Mouse (Mus musculus) liver, adult 2 months (tissue): ENCODE measurements around the gene Mta3. TPM values are rescaled to one million over a fixed set of nuclear protein-coding genes. Genes with fewer than 3 reads are reported as not detected.
A peak's percentile ranks its signal among the peaks of the same experiment; 100 is the strongest.
"Not testable (repeated sequence)": the region's sequence is repeated elsewhere in the genome, so short reads cannot be mapped to it uniquely, and the experiment has no call there.

Experiments used
- DNase-seq: peaks from one replicate; pipeline ENCODE4 v3.0.0-alpha.2; 2011; ENCODE audit warnings: low read depth, low spot score; ENCODE audit errors: extremely low read depth
- H3K27ac ChIP-seq: fragments of 200-500 bp; replicated peaks from 2 replicates; pipeline ENCODE4 v1.5.1; 2012; ENCODE audit warnings: low read depth, mild to moderate bottlenecking, control low read depth, inconsistent platforms, low read length; ENCODE audit not compliant: insufficient read depth
- H3K27me3 ChIP-seq: fragments of 200-500 bp; 2 replicates; pipeline ENCODE4 v1.6.1; 2012; ENCODE audit warnings: mild to moderate bottlenecking, moderate library complexity, low read length, inconsistent platforms; ENCODE audit not compliant: control insufficient read depth, insufficient read depth
- H3K36me3 ChIP-seq: fragments of 200-500 bp; 2 replicates; pipeline ENCODE4 v1.6.1; 2012; ENCODE audit warnings: low read length, inconsistent platforms; ENCODE audit not compliant: control insufficient read depth, insufficient read depth
- H3K4me1 ChIP-seq: fragments of 200-500 bp; 2 replicates; pipeline ENCODE4 v1.6.1; 2011; ENCODE audit warnings: low read length; ENCODE audit not compliant: control insufficient read depth, insufficient read depth
- H3K4me3 ChIP-seq: fragments of 200-500 bp; 2 replicates; pipeline ENCODE4 v1.5.1; 2011; ENCODE audit warnings: low read depth, mild to moderate bottlenecking, control low read depth, low read length, moderate library complexity; ENCODE audit not compliant: insufficient read depth
- H3K79me2 ChIP-seq: fragments of 200-500 bp; 2 replicates; pipeline ENCODE4 v1.6.1; 2012; ENCODE audit warnings: inconsistent platforms, mild to moderate bottlenecking, low read length, moderate library complexity; ENCODE audit not compliant: control insufficient read depth, insufficient read depth
- H3K9ac ChIP-seq: fragments of 200-500 bp; 2 replicates; pipeline ENCODE4 v1.6.1; 2012; ENCODE audit warnings: low read depth, mild to moderate bottlenecking, control low read depth, inconsistent platforms, low read length
- CTCF ChIP-seq: fragments of 200-500 bp; IDR thresholded peaks from 2 replicates; pipeline ENCODE4 v1.5.1; 2011; ENCODE audit warnings: low read depth, low read length, control low read depth
- POLR2A ChIP-seq: fragments of 200-500 bp; IDR thresholded peaks from 2 replicates; pipeline ENCODE4 v1.6.1; 2011; ENCODE audit warnings: low read length, control low read depth; ENCODE audit not compliant: insufficient read depth; ENCODE audit errors: extremely low read depth
- WGBS: fragments of 180-500 bp; shearing (Covaris S2); methylation state at CpG from one replicate; pipeline ENCODE4 v1.1.7; 2018; 5-methylcytosine and 5-hydroxymethylcytosine counted together
- polyA plus RNA-seq: library from polyadenylated mRNA; depleted of rRNA; stranded (reverse); fragments of >200 nt; gene quantifications from 2 replicates; pipeline ENCODE4 v1.2.3, GENCODE M21; 2012
- total RNA-seq: library from RNA; depleted of rRNA; stranded (reverse); fragments of >200 nt; gene quantifications from 2 replicates; pipeline ENCODE4 v1.2.3, GENCODE M21; 2014

Mta3 gene
- total and polyA plus RNA-seq, 2 experiments = 11.3 to 16.0 TPM

DNA sequence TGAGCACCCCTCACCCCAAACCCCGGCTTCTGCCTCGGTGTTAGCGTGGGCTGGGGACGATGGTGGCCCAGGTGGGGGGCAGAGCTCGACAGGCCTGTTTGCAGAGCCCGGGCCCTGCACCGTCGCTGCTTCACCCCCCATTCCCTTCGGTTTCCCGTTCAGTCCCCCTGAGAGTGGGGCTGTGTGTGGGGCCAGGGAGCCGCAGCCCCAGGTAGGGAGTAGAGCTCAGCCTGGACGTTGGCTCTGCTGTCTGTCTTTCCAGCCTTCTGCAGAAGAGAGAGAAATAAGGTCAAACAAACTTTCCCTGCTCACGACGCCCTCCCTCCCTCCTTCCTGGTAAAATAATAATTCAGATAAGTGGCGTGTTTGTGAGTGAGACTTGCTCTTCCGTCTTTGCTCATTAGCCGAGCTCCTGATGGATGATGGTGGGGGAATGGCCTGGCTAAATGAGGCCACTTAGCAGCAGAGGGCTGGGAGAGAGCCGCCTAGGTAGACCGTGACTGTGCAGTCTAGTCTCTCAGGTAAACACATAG is 697 bp downstream of the Mta3 start:
- WGBS = under 1% methylated on average over 19 of the region's 19 CpGs
- Histone ChIP-seq H3K4me3 (peak overlapping the region; percentile 94), H3K79me2 (peaks cover 7% of the 10 kb centered on the region; the same call in 1 of the 2 replicates), H3K27me3 (no peaks in the 10 kb centered on the region), H3K9ac (peak overlapping the region; percentile 95), H3K4me1 (no peaks in the 10 kb centered on the region; the same call in 1 of the 2 replicates), H3K36me3 (no peaks in the 10 kb centered on the region), H3K27ac (peak overlapping the region; percentile 77)
- DNase-seq = peak; percentile 37
- TF ChIP-seq POLR2A (no peak), CTCF (no peak)

DNA sequence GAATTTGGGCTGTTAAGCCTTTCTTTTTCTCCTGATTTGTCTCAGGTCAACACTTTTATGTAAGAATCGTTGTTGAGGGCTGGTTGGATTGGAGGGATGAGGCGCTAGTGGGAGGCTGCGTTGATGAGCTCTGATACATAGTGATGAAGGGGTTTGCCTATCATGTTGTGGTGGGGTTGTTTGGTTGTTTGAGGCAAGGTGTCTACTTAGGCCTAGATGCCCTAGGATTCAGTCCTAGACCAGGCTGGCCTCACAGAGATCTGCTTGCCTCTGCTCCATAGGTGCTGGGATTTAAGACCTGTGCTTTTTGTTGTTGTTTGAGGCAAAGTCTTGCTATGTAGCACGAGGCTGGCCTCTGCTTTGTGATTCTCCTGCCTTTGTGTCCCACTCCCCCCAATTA is 1.4 kb downstream of the Mta3 start:
- Histone ChIP-seq H3K9ac (no peak overlapping the region; the same call in 1 of the 2 replicates), H3K4me1 (no peaks in the 10 kb centered on the region; the same call in 1 of the 2 replicates), H3K79me2 (peaks cover 7% of the 10 kb centered on the region; the same call in 1 of the 2 replicates), H3K4me3 (no peak overlapping the region), H3K36me3 (no peaks in the 10 kb centered on the region), H3K27me3 (no peaks in the 10 kb centered on the region), H3K27ac (peak overlapping the region; percentile 44; the same call in 1 of the 2 replicates)
- no peak for TF ChIP-seq CTCF
- no peak for TF ChIP-seq POLR2A
- 74% methylated on average over 4 of the region's 4 CpGs for WGBS
- DNase-seq = no peak

DNA sequence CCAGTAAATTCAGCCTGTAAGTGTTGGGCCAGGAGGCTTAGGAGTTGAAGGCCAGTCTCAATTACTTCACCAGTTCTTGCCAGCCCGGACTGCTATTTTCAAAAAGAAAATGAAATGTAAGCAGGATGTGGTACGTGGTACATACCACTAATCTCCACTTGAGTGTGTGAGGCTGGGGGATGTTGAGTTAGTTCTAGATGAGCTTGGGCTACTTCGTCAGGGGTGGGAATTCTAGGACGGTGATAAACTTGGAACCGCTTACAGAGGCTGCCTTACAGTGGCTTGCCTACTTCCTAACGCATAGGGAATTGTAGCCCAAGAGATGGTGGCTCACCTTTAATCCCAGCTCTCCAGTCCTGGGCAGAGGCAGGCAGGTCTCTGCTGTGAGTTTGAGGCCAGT is 1.9 kb downstream of the Mta3 start:
- Histone ChIP-seq H3K79me2 (peaks cover 7% of the 10 kb centered on the region; the same call in 1 of the 2 replicates), H3K27ac (peak overlapping the region; percentile 44), H3K4me3 (no peak overlapping the region), H3K27me3 (no peaks in the 10 kb centered on the region), H3K4me1 (no peaks in the 10 kb centered on the region; the same call in 1 of the 2 replicates), H3K36me3 (no peaks in the 10 kb centered on the region), H3K9ac (peak overlapping the region; percentile 2; the same call in 1 of the 2 replicates)
- TF ChIP-seq POLR2A = no peak
- no peak for TF ChIP-seq CTCF
- no peak for DNase-seq
- WGBS = 89% methylated on average over 6 of the region's 6 CpGs

DNA sequence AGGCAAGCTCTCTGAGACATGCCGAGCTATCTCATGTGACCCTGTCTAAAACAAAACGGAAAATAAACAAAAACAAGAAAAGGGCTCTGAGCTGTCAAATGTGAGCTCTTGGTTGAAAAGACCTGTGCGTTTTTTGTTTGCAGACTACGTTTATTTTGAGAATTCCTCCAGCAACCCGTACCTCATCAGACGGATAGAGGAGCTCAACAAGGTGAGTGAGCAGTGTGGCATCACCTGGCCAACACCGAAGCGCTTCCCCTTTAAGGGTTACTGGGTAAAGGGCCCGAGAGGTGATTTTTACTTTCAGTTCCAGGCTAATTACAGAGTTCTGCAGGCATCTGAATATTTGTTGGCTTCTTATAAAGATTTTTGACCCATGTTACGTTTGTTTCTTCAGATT is 2.3 kb downstream of the Mta3 start:
- Histone ChIP-seq H3K79me2 (peaks cover 7% of the 10 kb centered on the region; the same call in 1 of the 2 replicates), H3K27me3 (no peaks in the 10 kb centered on the region), H3K4me1 (no peaks in the 10 kb centered on the region; the same call in 1 of the 2 replicates), H3K27ac (peak overlapping the region; percentile 44), H3K4me3 (no peak overlapping the region), H3K36me3 (no peaks in the 10 kb centered on the region), H3K9ac (no peak overlapping the region)
- no peak for DNase-seq
- no peak for TF ChIP-seq POLR2A
- TF ChIP-seq CTCF = no peak
- 65% methylated on average over 10 of the region's 10 CpGs for WGBS

DNA sequence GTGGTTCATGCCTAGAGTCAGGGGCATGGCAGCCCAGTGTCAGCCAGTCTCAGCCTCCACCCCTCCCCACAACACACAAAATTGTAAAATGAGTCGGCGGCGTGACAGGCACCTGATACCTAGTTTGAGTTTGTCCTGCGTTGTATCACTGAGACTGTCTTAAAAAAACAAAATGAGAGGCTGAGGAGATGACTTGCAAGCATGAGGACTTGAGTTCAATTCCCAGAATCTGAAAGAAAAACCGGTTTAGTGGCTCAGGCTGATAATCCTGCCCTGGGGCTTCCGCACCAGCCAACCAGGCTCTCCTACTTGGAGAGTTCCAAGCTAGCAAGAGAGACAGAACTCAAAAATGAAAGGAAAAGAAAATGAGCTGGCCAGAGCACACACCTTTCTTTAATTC is 2.9 kb downstream of the Mta3 start:
- no peaks in the 10 kb centered on the region; the same call in 1 of the 2 replicates for H3K4me1 ChIP-seq
- H3K27ac ChIP-seq = no peak overlapping the region
- H3K4me3 ChIP-seq = no peak overlapping the region

DNA sequence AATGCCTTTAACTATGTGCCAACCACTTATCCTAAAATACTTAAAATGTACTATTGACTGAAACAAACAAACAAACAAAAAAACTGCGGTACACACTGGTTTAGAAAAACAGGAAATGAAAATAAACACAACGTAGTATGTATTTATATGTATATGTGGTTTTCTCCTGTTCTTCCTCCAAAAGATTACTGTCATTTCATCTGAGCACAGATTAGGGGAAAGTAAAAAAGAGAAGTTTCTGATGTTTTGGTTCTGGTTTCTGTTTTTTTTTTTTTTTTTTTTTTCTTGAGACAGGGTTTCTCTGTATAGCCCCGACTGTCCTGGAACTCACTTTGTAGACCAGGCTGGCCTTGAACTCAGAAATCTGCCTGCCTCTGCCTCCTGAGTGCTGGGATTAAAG is 3.6 kb downstream of the Mta3 start:
- peaks cover 10% of the 10 kb centered on the region; the same call in 1 of the 2 replicates for H3K79me2 ChIP-seq
- H3K36me3 ChIP-seq, H3K4me1 ChIP-seq, H3K4me3 ChIP-seq, H3K9ac ChIP-seq, H3K27ac ChIP-seq, DNase-seq, H3K27me3 ChIP-seq: not testable (repeated sequence)
- 81% methylated on average over 3 of the region's 3 CpGs for WGBS

More for the DNA sequence above, 2.9 kb downstream of the Mta3 start:
- WGBS = 92% methylated on average over 6 of the region's 6 CpGs
- Histone ChIP-seq H3K79me2 (peaks cover 10% of the 10 kb centered on the region; the same call in 1 of the 2 replicates), H3K9ac (no peak overlapping the region), H3K36me3 (no peaks in the 10 kb centered on the region), H3K27me3 (no peaks in the 10 kb centered on the region)
- TF ChIP-seq POLR2A (no peak), CTCF (no peak)
- no peak for DNase-seq
